Mouse (Mus musculus) limb, embryonic 14.5 days (tissue): ENCODE measurements around the gene Pdia5. TPM values are rescaled to one million over a fixed set of nuclear protein-coding genes. Genes with fewer than 3 reads are reported as not detected.

ENCODE experiments used
- ATAC-seq: fragments of 200-750 bp; cut with Nextera tagmentation; 2 replicates; pipeline ENCODE4 v1.8.0; 2017; ENCODE audit warnings: low read depth, moderate number of reproducible peaks, moderate TSS enrichment; ENCODE audit not compliant: low FRiP score
- DNase-seq: peaks from one replicate; pipeline ENCODE4 v3.0.0-alpha.2; 2015; ENCODE audit warnings: low spot score
- H3K27ac ChIP-seq: fragments of 300-500 bp; sonication (generic); replicated peaks from 2 replicates; pipeline ENCODE4 v1.5.1; 2014; ENCODE audit warnings: low read depth, mild to moderate bottlenecking, low read length, moderate library complexity, mixed read lengths
- H3K27me3 ChIP-seq: fragments of 300-500 bp; sonication (generic); 2 replicates; pipeline ENCODE4 v1.6.1; 2014; ENCODE audit warnings: low read length, mixed read lengths; ENCODE audit not compliant: control insufficient read depth, insufficient read depth
- H3K36me3 ChIP-seq: fragments of 300-500 bp; sonication (generic); 2 replicates; pipeline ENCODE4 v1.6.1; 2014; ENCODE audit warnings: mild to moderate bottlenecking, low read length, moderate library complexity, mixed read lengths; ENCODE audit not compliant: control insufficient read depth, insufficient read depth
- H3K4me1 ChIP-seq: fragments of 300-500 bp; sonication (generic); 2 replicates; pipeline ENCODE4 v1.6.1; 2014; ENCODE audit warnings: antibody characterized with exemption, low read length, mixed read lengths; ENCODE audit not compliant: control insufficient read depth, insufficient read depth
- H3K4me2 ChIP-seq: fragments of 300-500 bp; sonication (generic); replicated peaks from 2 replicates; pipeline ENCODE4 v1.6.1; 2014; ENCODE audit warnings: low read depth, mild to moderate bottlenecking, low read length, moderate library complexity; ENCODE audit not compliant: severe bottlenecking
- H3K4me3 ChIP-seq: fragments of 300-500 bp; sonication (generic); replicated peaks from 2 replicates; pipeline ENCODE4 v1.5.1; 2014; ENCODE audit warnings: low read length
- H3K9ac ChIP-seq: fragments of 300-500 bp; sonication (generic); 2 replicates; pipeline ENCODE4 v1.6.1; 2014; ENCODE audit warnings: mild to moderate bottlenecking, low read depth, low read length, moderate library complexity; ENCODE audit not compliant: severe bottlenecking
- H3K9me3 ChIP-seq: fragments of 300-500 bp; sonication (generic); 2 replicates; pipeline ENCODE4 v1.6.1; 2016; ENCODE audit warnings: low read length; ENCODE audit not compliant: control insufficient read depth
- POLR2A ChIP-seq: fragments of 200-500 bp; IDR thresholded peaks from 2 replicates; pipeline ENCODE4 v1.8.0; 2012; ENCODE audit warnings: inconsistent platforms, mild to moderate bottlenecking, moderate library complexity, borderline replicate concordance; ENCODE audit not compliant: insufficient read depth, insufficient read length; ENCODE audit errors: extremely low read depth
- WGBS: fragments of 180-500 bp; shearing (Covaris S2); extraction: QIAGEN DNeasy Blood & Tissue Kit; methylation state at CpG from one replicate; pipeline ENCODE4 v1.1.7; 2014; 5-methylcytosine and 5-hydroxymethylcytosine counted together
- polyA plus RNA-seq, 2 experiments: library from polyadenylated mRNA; depleted of rRNA in 1 of 2; stranded (reverse) in 1 of 2; unstranded in 1 of 2; fragments of >200 nt; fragmentation: Nextera tagmentation in 1 of 2; extraction: Ambion mirVana in 1 of 2; gene quantifications; 2 replicates each; pipeline versions ENCODE4 v1.2.1 to v1.2.3; 2012 to 2014

Pdia5 gene
- polyA plus RNA-seq, 2 experiments: 24.9 to 49.2 TPM

GRCm38 (mm10) chr16:35406166-35406565 lies 84.5 kb downstream of the Pdia5 start:
- Histone ChIP-seq H3K9me3 (no peaks in the 10 kb centered on the region), H3K4me1 (no peaks in the 10 kb centered on the region), H3K27me3 (no peaks in the 10 kb centered on the region), H3K4me2 (no peak overlapping the region), H3K27ac (no peak overlapping the region), H3K4me3 (no peak overlapping the region), H3K9ac (no peak overlapping the region), H3K36me3 (peaks cover 37% of the 10 kb centered on the region)
- no peak for DNase-seq
- no peak for ATAC-seq
- WGBS: 78% methylated on average over 4 of the region's 4 CpGs
- no peak for TF ChIP-seq POLR2A

- Histone ChIP-seq H3K27me3 (no peaks in the 10 kb centered on the region), H3K9me3 (no peaks in the 10 kb centered on the region), H3K9ac (no peak overlapping the region), H3K4me1 (no peaks in the 10 kb centered on the region), H3K4me2 (no peak overlapping the region), H3K36me3 (peaks cover 32% of the 10 kb centered on the region), H3K4me3 (no peak overlapping the region), H3K27ac (no peak overlapping the region)
- TF ChIP-seq POLR2A: no peak
- DNase-seq (no peak), ATAC-seq (no peak)
- WGBS: 91% methylated on average over 14 of the region's 14 CpGs
Observed at GRCm38 (mm10) chr16:35405348-35406080, 85.2 kb downstream of the Pdia5 start.

DNA sequence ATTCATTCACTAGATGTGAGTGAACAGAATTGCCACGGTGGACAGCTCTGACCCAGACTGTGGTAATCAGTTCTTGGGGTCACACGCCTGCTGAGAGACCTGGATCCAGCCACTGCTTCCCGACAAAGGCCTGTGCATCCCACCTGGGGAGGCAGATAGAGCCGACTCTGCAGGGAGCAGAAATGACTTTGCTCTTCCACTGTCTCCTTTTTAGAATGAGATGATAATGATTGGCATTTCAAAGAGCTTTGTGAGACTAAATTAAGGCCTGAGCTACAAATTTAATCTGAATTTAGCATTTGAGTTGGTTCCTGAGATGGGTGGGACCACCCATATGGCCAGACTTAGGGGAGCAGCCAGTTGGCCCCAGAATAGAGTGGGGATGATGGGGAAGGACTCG lies 85.8 kb downstream of the Pdia5 start:
- no peak for ATAC-seq
- H3K4me2 ChIP-seq: no peak overlapping the region
- no peaks in the 10 kb centered on the region for H3K27me3 ChIP-seq
- no peak overlapping the region for H3K27ac ChIP-seq
- 91% methylated on average over 5 of the region's 5 CpGs for WGBS
- no peak overlapping the region for H3K9ac ChIP-seq
- peaks cover 28% of the 10 kb centered on the region for H3K36me3 ChIP-seq
- TF ChIP-seq POLR2A: no peak
- no peaks in the 10 kb centered on the region for H3K4me1 ChIP-seq
- no peaks in the 10 kb centered on the region for H3K9me3 ChIP-seq
- no peak for DNase-seq
- H3K4me3 ChIP-seq: no peak overlapping the region

- H3K9ac ChIP-seq: no peak overlapping the region
Observed at GRCm38 (mm10) chr16:35403891-35404290, 86.8 kb downstream of the Pdia5 start.

DNA sequence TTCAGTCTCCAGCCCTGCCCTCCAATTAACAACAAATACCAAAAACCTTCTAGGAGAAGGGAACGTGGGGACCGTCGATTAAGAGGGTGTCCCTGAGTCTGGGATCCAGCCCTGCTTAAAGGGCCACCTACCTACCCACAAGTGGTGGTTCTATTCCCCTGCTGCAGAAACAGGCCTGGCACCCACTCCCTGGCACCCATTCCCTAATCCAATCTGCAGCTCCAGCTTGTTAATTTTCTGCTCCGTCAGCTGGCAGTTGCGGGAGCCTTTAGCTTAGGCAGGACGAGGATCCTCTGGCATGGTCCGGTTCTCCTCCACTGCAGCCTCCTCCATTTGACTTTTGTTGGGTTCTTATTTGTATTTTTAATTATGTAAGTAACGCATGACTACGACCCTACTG lies 87.3 kb downstream of the Pdia5 start:
- no peak overlapping the region for H3K4me2 ChIP-seq
- no peaks in the 10 kb centered on the region for H3K9me3 ChIP-seq
- no peaks in the 10 kb centered on the region for H3K4me1 ChIP-seq
- TF ChIP-seq POLR2A: no peak
- H3K36me3 ChIP-seq: peaks cover 21% of the 10 kb centered on the region; the same call in 1 of the 2 replicates
- H3K27ac ChIP-seq: no peak overlapping the region
- no peaks in the 10 kb centered on the region for H3K27me3 ChIP-seq
- WGBS: 88% methylated on average over 9 of the region's 9 CpGs
- ATAC-seq (no peak), DNase-seq (no peak)
- no peak overlapping the region for H3K9ac ChIP-seq
- H3K4me3 ChIP-seq: no peak overlapping the region

More at GRCm38 (mm10) chr16:35403891-35404290, 86.8 kb downstream of the Pdia5 start:
- Histone ChIP-seq H3K9me3 (no peaks in the 10 kb centered on the region), H3K4me1 (no peaks in the 10 kb centered on the region), H3K27ac (no peak overlapping the region), H3K4me3 (no peak overlapping the region), H3K27me3 (no peaks in the 10 kb centered on the region), H3K4me2 (no peak overlapping the region), H3K36me3 (peaks cover 23% of the 10 kb centered on the region; the same call in 1 of the 2 replicates)
- no peak for DNase-seq
- 81% methylated on average over 8 of the region's 8 CpGs for WGBS
- TF ChIP-seq POLR2A: no peak
- no peak for ATAC-seq
